Mouse (Mus musculus) stomach, embryonic 15.5 days (tissue): ENCODE measurements around the gene Banf1. TPM values are rescaled to one million over a fixed set of nuclear protein-coding genes. Genes with fewer than 3 reads are reported as not detected.
"Not testable (repeated sequence)": the region's sequence is repeated elsewhere in the genome, so short reads cannot be mapped to it uniquely, and the experiment has no call there.

Source experiments
- ATAC-seq: fragments of 200-750 bp; cut with Nextera tagmentation; 2 replicates; pipeline ENCODE4 v1.8.0; 2017; ENCODE audit warnings: low read depth, moderate number of reproducible peaks, moderate TSS enrichment; ENCODE audit not compliant: insufficient read depth, low FRiP score
- H3K27ac ChIP-seq: fragments of 300-500 bp; sonication (generic); 2 replicates; pipeline ENCODE4 v1.5.1; 2015; ENCODE audit warnings: mild to moderate bottlenecking, inconsistent platforms
- H3K27me3 ChIP-seq: fragments of 300-500 bp; sonication (generic); replicated peaks from 2 replicates; pipeline ENCODE4 v1.6.1; 2015; ENCODE audit warnings: inconsistent platforms
- H3K36me3 ChIP-seq: fragments of 300-500 bp; sonication (generic); 2 replicates; pipeline ENCODE4 v1.6.1; 2015; ENCODE audit warnings: inconsistent platforms
- H3K4me1 ChIP-seq: fragments of 300-500 bp; sonication (generic); 2 replicates; pipeline ENCODE4 v1.6.1; 2015; ENCODE audit warnings: inconsistent platforms
- H3K4me2 ChIP-seq: fragments of 300-500 bp; sonication (generic); 2 replicates; pipeline ENCODE4 v1.6.1; 2015; ENCODE audit warnings: mild to moderate bottlenecking, inconsistent platforms
- H3K4me3 ChIP-seq: fragments of 300-500 bp; sonication (generic); replicated peaks from 2 replicates; pipeline ENCODE4 v1.5.1; 2015; ENCODE audit warnings: inconsistent platforms
- H3K9ac ChIP-seq: fragments of 300-500 bp; sonication (generic); 2 replicates; pipeline ENCODE4 v1.6.1; 2015; ENCODE audit warnings: inconsistent platforms
- H3K9me3 ChIP-seq: fragments of 300-500 bp; sonication (generic); 2 replicates; pipeline ENCODE4 v1.6.1; 2016; ENCODE audit warnings: inconsistent platforms
- WGBS: fragments of 180-500 bp; shearing (Covaris S2); methylation state at CpG from one replicate; pipeline ENCODE4 v1.1.7; 2015; 5-methylcytosine and 5-hydroxymethylcytosine counted together
- polyA plus RNA-seq: library from polyadenylated mRNA; unstranded; fragments of >200 nt; fragmentation: Nextera tagmentation; extraction: Ambion mirVana; gene quantifications from 2 replicates; pipeline ENCODE4 v1.2.1, GENCODE M21; 2015

The Banf1 gene
- polyA plus RNA-seq, 1 experiment from 2014 or later: 433 TPM

DNA sequence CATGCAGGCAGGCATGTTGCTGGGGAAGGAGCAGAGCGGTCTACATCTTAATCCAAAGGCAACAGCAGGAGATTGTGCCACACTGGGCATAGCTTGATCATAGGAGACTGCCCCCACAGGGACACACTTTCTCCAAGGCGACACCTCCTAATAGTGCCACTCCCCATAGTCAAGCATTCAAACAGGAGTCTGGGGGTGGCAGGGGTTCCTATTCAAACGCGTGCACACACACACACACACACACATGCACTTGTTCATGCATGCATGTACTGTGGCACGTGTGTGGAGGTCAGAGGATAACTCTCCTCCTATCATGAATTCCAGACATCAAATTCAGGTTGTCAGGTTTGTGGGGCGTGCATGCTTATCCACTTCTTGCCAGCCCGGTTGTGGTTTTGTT is 5.8 kb upstream of the Banf1 start:
- no peak for ATAC-seq
- Histone ChIP-seq H3K9ac (no peak overlapping the region), H3K27ac (no peak overlapping the region), H3K4me1 (peaks cover 9% of the 10 kb centered on the region), H3K9me3 (no peaks in the 10 kb centered on the region), H3K4me3 (no peak overlapping the region), H3K4me2 (no peak overlapping the region), H3K27me3 (no peaks in the 10 kb centered on the region), H3K36me3 (peaks cover 22% of the 10 kb centered on the region)
- WGBS: 94% methylated on average over 7 of the region's 7 CpGs

DNA sequence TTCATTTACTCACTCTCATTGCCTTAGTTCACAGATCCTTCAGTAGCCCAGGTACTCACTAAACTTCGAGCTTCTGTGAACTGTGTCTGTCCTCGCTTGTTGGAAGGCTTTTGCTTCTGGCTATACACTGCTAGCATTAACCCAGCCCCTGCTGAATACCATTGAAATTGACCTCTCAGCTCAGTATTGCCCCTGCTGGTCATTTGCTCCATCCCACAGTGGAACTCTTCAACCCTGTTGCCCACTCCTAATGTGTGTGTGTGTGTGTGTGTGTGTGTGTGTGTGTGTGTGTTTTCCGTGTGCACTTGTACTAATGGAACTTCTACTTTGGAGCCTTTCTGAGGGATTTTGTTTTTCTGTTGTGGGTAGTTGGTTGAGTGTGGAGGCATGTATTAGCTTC is 4.0 kb upstream of the Banf1 start:
- Histone ChIP-seq H3K4me2 (no peak overlapping the region), H3K27ac (no peak overlapping the region), H3K36me3 (peaks cover 22% of the 10 kb centered on the region), H3K4me3 (no peak overlapping the region), H3K4me1 (peaks cover 12% of the 10 kb centered on the region), H3K27me3 (no peaks in the 10 kb centered on the region), H3K9ac (no peak overlapping the region), H3K9me3 (no peaks in the 10 kb centered on the region)
- no peak for ATAC-seq
- 81% methylated on average over 3 of the region's 3 CpGs for WGBS

DNA sequence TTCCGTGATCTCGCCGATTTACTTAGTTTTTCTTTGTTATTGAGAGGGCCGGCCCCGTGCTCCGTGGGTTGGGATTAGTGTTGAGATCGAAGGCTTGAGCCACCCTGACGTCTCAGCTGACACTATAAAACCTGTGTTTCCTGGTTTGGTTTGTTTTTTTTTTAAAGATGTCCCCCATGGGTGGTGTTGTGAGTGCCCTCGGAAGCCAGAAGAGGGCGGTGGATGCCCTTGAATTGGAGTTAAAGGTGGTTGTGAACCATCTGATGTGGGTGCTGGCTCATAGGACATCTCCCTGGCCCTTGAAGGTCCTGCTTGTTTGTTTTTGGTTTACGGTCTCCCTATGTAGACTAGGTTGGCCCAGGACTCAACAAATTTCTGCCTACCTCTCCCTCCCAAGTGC is 487 bp upstream of the Banf1 start:
- H3K9ac ChIP-seq: peak overlapping the region; percentile 89
- H3K36me3 ChIP-seq: peaks cover 37% of the 10 kb centered on the region
- no peaks in the 10 kb centered on the region for H3K27me3 ChIP-seq
- peaks cover 21% of the 10 kb centered on the region for H3K4me1 ChIP-seq
- no peaks in the 10 kb centered on the region for H3K9me3 ChIP-seq
- ATAC-seq: no peak
- H3K27ac ChIP-seq: peak overlapping the region; percentile 98
- peak overlapping the region; percentile 90 for H3K4me2 ChIP-seq
- 8% methylated on average over 11 of the region's 11 CpGs for WGBS
- H3K4me3 ChIP-seq: peak overlapping the region; percentile 87

DNA sequence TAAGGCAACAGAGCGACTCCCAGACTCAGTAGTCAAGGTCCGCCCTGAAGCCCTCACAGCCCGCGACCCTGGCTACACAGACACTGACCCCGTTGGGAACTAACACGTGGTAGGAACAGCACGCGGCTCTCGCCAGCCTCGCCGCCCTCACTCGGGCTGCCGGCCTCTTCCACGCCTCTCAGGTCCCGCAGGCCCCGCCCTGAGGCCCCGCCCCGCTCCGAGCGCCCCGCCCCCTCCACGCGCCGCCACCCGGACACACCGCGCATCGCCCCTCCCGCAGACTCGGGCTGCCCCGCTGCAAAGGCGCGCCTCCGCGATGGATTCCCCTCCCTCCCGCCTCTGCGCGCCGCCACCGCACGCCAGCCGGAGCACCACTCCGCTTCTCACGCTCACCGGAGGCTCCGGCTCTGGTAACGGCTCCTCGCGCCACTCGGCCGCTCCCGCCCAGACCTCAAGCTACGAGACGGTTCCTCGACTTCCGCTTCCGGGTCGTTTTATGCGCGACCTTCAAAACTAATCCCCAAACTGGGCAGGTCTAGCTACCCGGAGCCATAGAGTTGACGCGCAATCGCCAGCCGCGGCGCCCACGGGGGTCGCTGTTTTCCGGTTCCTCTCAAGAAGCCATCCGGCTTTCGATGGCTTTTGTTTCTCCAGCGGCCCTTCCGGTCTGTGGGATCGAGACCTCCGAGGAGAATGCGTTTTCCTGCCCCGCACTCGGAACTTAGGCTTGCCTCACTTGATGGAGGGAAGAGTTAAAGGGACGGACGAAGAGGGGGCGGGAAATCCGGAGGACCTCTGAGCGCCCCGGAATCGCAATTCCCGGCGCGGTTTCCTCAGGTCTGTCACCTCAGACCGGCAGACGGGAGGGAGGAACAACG is 554 bp downstream of the Banf1 start, which contains the start of gene Eif1ad:
TSS of gene Eif1ad (plus strand) at position 567 of the 878 bp plus-strand sequence.
- Histone ChIP-seq H3K36me3 (peaks cover 33% of the 10 kb centered on the region), H3K9me3 (no peaks in the 10 kb centered on the region), H3K4me2 (peak within 1 kb of the TSS; percentile 90), H3K4me1 (peaks cover 21% of the 10 kb centered on the region), H3K27me3 (no peaks in the 10 kb centered on the region), H3K4me3 (peak within 1 kb of the TSS; percentile 87), H3K9ac (peak within 1 kb of the TSS; percentile 89), H3K27ac (peak within 1 kb of the TSS; percentile 98)
- peak; percentile 93 for ATAC-seq
- WGBS: under 1% methylated on average over 68 of the region's 92 CpGs

DNA sequence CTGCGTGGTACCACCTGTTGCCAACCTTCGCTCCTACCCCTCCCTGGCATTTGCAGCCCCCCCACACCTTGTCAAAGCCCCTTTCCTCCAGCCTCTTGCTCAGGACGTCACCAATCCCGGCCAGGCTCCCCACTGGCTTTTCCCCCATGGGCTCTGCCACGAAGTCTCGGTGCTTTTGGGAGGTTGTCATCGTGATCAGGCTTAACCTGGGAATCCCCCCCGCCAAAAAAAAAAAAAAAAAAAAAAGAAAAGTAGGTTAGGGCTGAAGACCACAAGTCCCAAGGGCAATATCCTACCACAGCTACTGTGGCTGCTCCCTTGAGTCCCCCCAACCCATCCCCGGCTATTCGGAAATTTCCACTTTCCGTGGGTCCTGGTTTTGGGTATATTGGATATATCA is 1.2 kb downstream of the Banf1 start:
- peaks cover 30% of the 10 kb centered on the region for H3K36me3 ChIP-seq
- peak overlapping the region; percentile 37; the same call in 1 of the 2 replicates for H3K9ac ChIP-seq
- peak overlapping the region; percentile 90 for H3K4me2 ChIP-seq
- H3K4me3 ChIP-seq: peak overlapping the region; percentile 87
- H3K4me1 ChIP-seq: peaks cover 21% of the 10 kb centered on the region
- no peaks in the 10 kb centered on the region for H3K9me3 ChIP-seq
- H3K27me3 ChIP-seq: no peaks in the 10 kb centered on the region
- 17% methylated on average over 11 of the region's 11 CpGs for WGBS
- ATAC-seq: no peak
- peak overlapping the region; percentile 98; the same call in 1 of the 2 replicates for H3K27ac ChIP-seq

DNA sequence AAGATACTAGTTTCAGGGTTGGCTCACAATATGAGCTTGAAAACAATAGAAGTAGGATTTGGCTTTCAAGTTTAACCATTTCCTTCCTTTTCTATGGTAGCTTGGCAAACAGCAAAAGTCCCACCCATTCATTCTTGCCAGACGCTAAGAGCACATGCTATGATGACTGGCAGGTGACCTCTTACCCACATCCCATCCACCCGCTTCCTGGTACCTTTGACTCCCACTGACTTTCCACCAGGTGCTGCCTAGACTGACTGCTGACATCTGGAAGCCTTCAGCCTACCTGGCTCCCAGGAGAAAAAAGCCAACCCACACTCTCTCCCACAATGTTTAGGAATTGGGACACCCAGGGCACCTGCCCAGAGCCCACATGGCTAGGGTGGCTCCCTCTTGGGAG is 2.8 kb downstream of the Banf1 start:
- no peaks in the 10 kb centered on the region for H3K9me3 ChIP-seq
- no peak overlapping the region for H3K4me3 ChIP-seq
- no peak overlapping the region for H3K27ac ChIP-seq
- no peak overlapping the region for H3K9ac ChIP-seq
- H3K27me3 ChIP-seq: no peaks in the 10 kb centered on the region
- H3K4me1 ChIP-seq: peaks cover 21% of the 10 kb centered on the region
- H3K4me2 ChIP-seq: no peak overlapping the region
- H3K36me3 ChIP-seq: peaks cover 19% of the 10 kb centered on the region
- ATAC-seq: no peak
- WGBS: 80% methylated on average over 2 of the region's 2 CpGs

DNA sequence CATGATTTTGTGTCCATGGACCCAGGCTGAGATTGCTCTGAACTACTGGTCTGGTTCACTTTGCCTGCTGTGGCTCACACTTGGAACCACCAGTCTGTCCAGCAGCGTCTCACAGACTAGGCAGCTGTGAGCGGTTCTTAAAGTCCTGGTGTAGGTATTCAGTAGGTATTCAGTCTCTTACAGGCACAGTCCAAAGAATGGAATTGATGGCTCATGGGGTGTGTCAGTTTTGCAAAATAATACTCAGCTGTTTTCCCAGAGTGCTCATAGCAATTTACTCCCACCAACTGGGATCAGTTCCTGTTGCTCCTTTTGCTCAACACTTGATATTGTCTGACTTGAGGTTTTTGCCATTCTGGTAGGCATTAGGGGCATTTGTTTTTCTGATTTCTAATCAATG is 4.8 kb downstream of the Banf1 start:
- no peak overlapping the region for H3K9ac ChIP-seq

DNA sequence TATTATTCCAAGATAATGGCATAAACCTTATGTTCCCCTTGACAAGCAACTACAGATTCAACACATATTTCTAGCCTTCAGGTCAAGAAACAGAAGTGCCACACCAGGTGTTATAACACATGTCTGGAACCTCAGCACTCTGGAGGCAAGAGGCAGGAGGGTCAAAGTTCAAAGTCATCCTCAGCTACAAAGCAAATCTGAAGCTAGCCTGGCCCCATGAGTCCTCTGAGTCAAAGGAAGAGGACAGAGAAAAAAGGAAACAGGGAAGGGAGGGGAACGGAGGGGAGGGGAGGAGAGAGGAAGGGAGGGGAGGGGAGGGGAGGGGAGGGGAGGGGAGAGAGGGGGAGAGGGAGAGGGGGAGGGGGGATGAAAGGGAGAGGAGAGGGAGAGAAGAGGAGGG is 10.9 kb downstream of the Banf1 start:
- no peak for ATAC-seq
- no peak overlapping the region for H3K4me2 ChIP-seq
- no peaks in the 10 kb centered on the region for H3K4me1 ChIP-seq
- H3K36me3 ChIP-seq: no peaks in the 10 kb centered on the region
- H3K4me3 ChIP-seq: no peak overlapping the region
- no peaks in the 10 kb centered on the region for H3K27me3 ChIP-seq
- H3K27ac ChIP-seq: no peak overlapping the region
- no peaks in the 10 kb centered on the region for H3K9me3 ChIP-seq
- H3K9ac ChIP-seq: no peak overlapping the region
- WGBS: 40% methylated on average over 1 of the region's 1 CpGs

More for the DNA sequence above, 4.8 kb downstream of the Banf1 start:
- Histone ChIP-seq H3K27me3 (no peaks in the 10 kb centered on the region), H3K36me3 (peaks cover 19% of the 10 kb centered on the region), H3K4me2 (no peak overlapping the region), H3K9me3 (no peaks in the 10 kb centered on the region), H3K27ac (no peak overlapping the region), H3K4me3 (no peak overlapping the region), H3K4me1 (peaks cover 9% of the 10 kb centered on the region; the same call in 1 of the 2 replicates)
- no peak for ATAC-seq
- WGBS: 73% methylated on average over 2 of the region's 2 CpGs

DNA sequence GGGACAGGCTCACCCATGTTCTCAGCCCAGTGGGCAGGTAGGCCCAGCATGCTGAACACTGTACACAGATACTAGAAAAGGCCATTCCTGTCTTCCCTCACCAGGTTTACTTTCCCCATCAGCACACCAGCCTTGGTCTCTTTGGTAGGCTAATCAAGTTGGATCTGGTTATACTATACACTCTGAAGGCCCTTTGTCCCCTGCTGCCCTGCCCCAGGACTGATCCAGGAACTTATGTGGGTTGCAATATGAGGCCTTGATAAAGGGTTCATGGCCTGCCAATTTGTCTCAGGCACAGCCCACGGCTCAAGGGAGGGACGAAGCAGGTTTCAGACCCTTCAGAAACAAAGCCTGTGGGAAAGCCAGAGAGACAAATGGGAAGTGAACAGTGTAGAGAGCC is 13.4 kb downstream of the Banf1 start:
- H3K36me3 ChIP-seq: no peaks in the 10 kb centered on the region
- no peaks in the 10 kb centered on the region for H3K9me3 ChIP-seq
- H3K9ac ChIP-seq: no peak overlapping the region
- 58% methylated on average over 2 of the region's 2 CpGs for WGBS
- H3K4me3 ChIP-seq: no peak overlapping the region
- H3K4me2 ChIP-seq: no peak overlapping the region
- ATAC-seq: no peak
- no peaks in the 10 kb centered on the region for H3K27me3 ChIP-seq
- no peak overlapping the region for H3K27ac ChIP-seq
- H3K4me1 ChIP-seq: 0 out of 2 replicates have a peak, but pooled peaks cover 6% of the 10 kb centered on the region

DNA sequence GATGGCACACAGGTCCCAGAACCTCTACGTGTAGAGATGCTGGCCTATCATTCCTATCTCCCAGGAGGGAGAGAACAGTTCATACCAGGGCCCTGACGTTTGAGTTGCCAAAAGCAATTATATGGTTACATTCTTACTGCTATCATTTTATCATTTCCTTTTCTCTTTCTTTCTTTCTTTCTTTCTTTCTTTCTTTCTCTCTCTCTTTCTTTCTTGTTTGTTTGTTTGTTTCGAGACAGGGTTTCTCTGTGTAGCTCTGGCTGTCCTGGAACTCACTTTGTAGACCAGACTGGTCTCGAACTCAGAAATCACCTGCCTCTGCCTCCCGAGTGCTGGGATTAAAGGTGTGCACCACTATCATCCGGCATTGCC is 17.5 kb downstream of the Banf1 start, which contains the start of gene Cst6:
TSS of gene Cst6 (minus strand) at position 73 of the 372 bp plus-strand sequence.
- not testable (repeated sequence) for ATAC-seq, H3K27ac ChIP-seq, H3K9me3 ChIP-seq, H3K4me1 ChIP-seq, H3K36me3 ChIP-seq, H3K27me3 ChIP-seq, H3K9ac ChIP-seq
- peak within 1 kb of the TSS; percentile 42 for H3K4me3 ChIP-seq
- 61% methylated on average over 6 of the region's 6 CpGs for WGBS
- H3K4me2 ChIP-seq: peak within 1 kb of the TSS; percentile 84

DNA sequence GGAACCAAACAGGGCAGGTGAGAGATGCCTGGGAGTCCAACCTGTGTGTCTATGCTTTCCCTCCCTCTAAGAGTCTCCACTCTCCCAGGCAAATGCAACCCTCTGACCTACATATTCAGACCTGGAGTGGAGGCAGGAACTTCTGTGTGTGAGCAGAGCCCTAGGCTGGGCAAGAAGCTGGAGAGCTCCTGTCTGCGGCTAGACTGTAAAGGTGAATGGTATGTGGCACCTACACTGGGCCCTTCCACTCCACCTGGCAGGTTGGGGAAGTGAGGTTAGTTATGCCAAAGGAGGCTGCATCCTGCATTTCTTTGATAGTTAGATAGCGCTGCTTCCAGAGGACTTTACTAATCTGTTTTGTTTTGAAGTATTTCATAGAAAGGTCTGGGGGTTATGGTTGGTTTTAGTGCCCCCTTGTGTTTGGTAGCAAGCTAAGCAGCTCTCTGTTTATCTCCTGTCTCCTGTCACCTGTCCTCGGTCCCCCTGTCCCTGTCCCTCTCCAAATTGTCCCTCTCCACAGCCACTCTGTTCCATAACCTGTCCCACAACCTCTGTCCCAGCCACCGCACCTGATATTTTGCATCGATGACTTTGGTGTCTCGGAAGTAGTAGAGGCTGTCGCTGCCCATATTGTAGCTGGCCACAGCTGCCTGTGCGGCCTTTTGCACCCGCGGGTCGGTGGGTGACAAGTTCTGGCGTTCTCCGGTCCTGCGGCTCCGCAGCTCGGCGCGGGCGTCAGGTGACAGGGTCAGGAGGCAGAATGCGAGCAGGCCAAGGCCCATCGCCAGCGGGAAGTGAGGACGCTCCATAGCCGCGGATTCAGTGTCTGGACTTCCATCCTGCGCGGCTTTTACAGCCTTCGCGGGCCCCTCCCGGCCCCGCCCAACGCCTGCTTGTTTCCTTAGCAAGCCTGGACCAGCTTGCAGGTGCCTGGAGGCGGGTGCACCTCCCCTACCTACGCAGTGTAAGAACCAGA is 18.2 kb downstream of the Banf1 start:
- no peaks in the 10 kb centered on the region for H3K27me3 ChIP-seq
- no peaks in the 10 kb centered on the region for H3K36me3 ChIP-seq
- no peaks in the 10 kb centered on the region for H3K9me3 ChIP-seq
- peak overlapping the region; percentile 84 for H3K4me2 ChIP-seq
- H3K4me1 ChIP-seq: 0 out of 2 replicates have a peak, but pooled peaks cover 6% of the 10 kb centered on the region
- H3K27ac ChIP-seq: no peak overlapping the region
- H3K9ac ChIP-seq: no peak overlapping the region
- WGBS: 6% methylated on average over 34 of the region's 34 CpGs
- peak overlapping the region; percentile 42 for H3K4me3 ChIP-seq
- no peak for ATAC-seq
